Mouse (Mus musculus): ENCODE data around the gene Lsm7.

GRCm38 (mm10) chr10:80895697-80896096, 40.7 kb upstream of the Lsm7 start:
- no peak for TF ChIP-seq CTCF (IDR thresholded peaks at IDR 0.05; ENCODE audit: insufficient read depth, low read length)
- no peak for TF ChIP-seq POLR2A (IDR thresholded peaks at IDR 0.05; ENCODE audit: borderline replicate concordance, extremely low read depth, low read depth, low read length)

Measured in lung, adult 2 months (tissue).